Mouse (Mus musculus) cortical plate, adult 2 months (tissue): ENCODE measurements around the gene Sugp2.

Source experiments
- CTCF ChIP-seq: fragments of 200-500 bp; IDR thresholded peaks from 2 replicates; pipeline ENCODE4 v1.5.1; 2011; ENCODE audit warnings: mild to moderate bottlenecking, control low read depth, low read length; ENCODE audit not compliant: insufficient read depth; ENCODE audit errors: extremely low read depth
- POLR2A ChIP-seq: fragments of 200-500 bp; IDR thresholded peaks from 2 replicates; pipeline ENCODE4 v1.6.1; 2011; ENCODE audit warnings: mild to moderate bottlenecking, low read length, control low read depth; ENCODE audit not compliant: insufficient read depth; ENCODE audit errors: extremely low read depth

DNA sequence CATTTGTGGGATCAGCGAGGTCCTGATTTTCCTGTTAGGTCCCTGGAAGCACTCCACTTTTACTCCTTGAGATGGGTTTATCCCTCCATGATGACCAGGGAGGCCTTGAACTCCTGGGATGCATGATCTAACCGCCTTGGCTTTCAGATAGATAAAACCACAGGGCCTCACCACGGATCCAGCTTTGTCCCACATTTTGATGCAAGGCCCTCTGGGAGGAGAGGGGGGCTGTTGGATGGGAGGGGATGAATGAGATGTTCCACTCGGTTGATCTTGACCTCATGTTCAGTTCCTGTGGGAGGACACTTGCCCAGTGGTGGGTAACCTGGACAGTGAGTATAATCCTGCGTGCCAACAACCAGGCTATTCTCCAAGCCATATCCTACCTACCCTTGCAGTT, 50.4 kb downstream of the Sugp2 start:
- TF ChIP-seq CTCF (no peak), POLR2A (no peak)
